Mouse (Mus musculus) brain, adult 2 months (tissue): Measurements from ENCODE around the gene Pank1.

Experiments used
- DNase-seq: peaks from one replicate; pipeline ENCODE4 v3.0.0; 2011; ENCODE audit warnings: low read depth, low spot score

Gene Pank1

DNA sequence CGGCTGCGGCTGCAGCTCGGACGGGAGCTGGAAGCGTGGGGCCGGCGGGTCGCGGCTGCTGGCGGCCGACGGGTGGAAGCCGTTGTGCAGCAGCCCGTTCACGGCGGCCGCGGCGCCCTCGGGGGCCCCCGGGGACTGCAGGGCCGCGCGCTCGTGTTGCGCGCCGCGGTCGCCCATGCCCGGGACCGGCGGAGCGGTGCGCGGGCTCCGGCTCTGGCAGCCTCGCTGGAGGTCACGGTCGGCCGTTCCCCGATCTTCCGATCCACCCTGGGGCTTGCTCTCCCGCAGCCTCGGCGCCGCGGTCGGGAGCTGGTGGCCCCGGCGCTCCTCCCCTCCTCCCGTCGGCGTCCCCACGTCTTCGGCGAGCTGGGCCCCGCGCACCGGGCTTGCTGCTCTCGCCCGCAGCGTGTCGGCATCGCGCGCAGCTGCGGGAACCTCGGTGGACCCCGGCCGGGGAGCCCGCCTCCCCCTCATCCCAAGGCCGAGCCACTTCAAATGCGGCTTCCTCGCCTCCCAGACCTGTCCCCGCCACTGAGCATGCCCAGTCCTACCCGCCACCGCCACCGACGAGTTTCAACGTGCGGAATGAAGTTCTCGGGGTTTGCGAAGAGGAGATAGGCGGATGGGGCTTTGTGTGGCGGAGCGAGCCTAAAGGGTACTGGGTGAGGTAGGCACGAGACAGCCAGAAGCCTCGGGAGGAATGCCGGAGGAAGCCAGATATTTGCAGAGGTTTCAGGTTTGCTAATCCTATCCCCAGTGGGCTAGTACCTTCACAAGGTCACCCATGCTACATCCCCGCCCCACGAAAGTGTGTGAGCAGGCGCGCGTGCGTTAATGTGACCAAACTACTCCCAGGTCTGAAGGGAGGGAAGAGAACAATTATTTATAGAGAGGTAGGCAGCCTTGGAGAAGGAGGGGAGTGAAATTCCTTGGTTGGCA is at the start of gene Pank1:
TSS of gene Pank1 (minus strand) at position 853 of the 939 bp plus-strand sequence.
- DNase-seq: peak; percentile 87

DNA sequence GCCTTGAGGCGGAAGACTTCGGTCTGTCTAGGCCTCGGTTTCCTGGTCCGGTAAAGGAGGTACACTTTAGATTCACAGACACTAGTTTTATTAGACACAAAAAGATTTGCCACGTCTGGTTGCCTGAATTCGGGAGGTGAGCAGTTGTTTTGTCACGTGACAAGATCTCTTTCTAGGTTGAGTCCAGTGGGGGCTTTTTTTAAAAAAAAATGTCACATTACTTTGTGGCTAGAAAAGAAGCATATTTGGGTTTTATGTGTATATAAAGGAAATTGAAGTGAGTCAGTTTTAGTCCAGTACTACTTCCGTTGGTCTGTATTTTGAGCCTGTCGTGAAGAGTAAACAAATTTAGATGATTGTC is 43.3 kb upstream of the Pank1 start:
- no peak for DNase-seq

DNA sequence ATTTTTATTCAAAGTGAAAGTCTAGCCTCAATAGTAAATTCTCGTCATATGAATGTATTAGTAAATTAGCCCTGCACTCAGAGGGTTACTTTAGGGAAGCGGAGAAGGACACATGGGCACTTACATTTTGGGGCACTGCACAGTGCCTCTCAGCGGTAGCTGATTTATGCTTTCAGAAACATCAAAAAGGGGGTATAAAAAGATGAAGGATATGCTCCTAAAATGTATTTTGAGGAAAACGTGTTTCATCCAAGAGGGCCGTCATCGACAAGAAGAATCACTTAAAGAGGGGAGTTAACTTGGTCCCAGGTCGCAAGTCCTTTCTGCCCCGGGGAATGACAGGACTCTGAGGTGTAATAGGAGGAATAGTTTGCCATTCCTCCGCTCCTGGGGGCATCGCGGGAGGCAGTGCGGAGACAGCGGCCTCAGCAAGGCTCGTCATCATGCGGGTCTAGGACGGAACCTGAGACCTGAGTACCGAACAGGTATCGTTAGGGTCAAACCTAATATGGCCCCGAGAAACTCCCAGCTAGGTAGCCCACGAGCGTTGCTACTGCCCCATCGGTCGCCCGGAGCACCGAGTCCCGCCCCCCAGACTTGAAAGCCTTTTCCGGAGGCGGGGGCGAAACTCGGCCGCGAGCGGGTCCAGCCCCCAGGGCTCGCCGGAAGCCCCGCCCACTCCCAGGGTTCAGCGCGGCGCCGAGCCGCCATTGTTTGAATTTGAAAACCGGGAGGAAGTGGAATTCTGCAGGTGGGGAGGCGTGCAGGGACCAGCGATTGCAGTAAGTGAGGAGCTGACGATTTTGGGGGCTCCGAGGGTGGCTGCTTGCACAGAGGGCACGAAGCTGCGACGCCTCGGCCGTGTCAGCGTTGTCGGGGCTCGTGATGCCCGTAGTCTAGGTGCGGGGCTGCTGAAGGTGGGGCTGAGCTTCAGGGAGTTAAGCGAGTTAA is 42.7 kb upstream of the Pank1 start, which contains the start of gene Kif20b:
TSS of gene Kif20b (plus strand) at position 710 of the 951 bp plus-strand sequence.
- peak; percentile 90 for DNase-seq

DNA sequence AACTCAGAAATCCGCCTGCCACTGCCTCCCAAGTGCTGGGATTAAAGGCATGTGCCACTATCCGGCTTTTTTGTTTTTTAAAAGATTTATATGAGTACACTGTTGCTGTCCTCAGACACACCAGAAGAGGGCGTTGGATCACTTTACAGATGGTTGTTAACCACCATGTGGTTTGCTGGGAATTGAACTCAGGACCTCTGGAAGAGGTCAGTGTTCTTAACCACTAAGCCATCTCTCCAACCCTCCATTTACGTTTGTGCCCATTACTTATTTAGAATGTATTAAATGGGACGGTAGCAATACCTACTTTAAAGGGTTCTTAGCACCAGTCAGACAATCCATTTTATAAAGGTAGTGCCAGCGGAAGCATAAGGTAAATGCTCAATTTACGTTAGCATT is 42.0 kb upstream of the Pank1 start:
- DNase-seq: peak; percentile 23

DNA sequence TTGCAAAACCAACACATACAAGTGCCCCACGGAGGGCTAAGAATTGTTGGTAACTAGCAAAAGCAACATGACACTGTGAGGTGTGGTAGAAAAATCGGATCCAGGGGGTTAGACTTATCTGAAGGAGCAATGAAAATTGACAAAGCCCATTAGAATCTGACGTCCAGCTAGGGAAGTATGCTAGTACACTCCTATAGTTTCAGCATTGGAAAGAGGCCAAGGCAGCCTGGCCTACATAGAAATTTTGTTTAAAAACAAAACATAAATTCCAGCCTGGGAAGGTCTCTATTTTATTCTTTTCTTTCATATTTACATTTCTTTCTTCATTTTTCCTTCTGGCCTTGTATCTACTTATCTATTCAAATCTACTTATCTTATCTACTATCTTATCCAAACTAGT is 41.3 kb upstream of the Pank1 start:
- no peak for DNase-seq

DNA sequence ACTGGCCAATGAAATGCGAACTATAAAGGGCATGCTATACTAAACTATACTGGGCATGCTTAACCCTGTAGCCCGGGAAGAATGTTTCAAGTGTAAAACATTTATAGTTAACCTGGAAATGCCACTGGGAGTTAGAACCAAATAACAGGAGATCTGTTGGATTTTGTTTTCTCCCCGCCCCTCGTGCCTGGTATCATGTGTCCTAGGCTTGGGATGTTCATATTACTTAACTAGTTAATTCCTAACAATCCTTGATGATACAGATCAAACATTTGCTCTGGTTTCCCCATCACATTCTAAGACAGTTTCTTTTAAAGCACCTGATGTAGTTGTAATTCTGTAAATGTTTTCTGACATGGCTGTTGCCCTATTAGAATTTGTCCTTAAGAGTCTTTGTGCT is 40.8 kb upstream of the Pank1 start:
- DNase-seq: no peak

DNA sequence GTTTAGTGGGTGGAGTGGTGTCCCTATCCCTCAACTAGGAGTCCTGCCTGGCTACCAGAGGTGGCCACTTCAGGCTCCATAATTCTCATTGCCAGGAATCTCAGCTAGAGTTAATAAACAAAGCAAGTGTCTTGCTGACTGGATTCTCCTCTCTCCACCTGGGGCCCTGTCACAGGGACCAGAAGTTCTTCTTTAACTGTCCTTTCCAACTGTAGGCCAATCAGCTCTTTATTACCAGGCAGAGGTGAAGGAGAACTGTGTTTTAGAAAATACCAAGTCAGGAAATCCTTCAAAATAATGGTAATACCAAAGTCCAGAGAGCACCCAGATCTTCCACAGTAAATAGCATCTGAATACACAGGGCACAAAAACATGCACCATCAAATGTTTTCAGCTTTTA is 33.1 kb upstream of the Pank1 start:
- no peak for DNase-seq

DNA sequence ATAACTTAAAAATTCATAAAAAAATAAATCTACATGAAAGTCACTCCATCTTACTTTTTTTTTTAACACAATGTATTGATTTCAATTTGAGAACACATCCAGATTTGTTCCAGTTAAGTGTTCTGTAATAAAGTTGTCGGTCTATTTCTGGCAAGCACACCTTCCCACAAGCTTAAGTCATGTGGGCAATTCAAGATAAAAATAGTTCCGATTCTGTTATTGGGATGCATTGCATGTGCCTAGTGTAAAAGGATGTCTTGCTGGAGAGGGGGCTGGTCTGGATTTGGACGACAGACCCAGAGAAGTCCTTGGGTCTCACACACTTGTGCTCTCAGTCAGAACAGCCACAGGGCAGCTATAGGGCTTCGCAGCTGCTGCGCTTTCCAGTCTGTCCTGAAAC is 27.5 kb upstream of the Pank1 start:
- peak; percentile 39 for DNase-seq

DNA sequence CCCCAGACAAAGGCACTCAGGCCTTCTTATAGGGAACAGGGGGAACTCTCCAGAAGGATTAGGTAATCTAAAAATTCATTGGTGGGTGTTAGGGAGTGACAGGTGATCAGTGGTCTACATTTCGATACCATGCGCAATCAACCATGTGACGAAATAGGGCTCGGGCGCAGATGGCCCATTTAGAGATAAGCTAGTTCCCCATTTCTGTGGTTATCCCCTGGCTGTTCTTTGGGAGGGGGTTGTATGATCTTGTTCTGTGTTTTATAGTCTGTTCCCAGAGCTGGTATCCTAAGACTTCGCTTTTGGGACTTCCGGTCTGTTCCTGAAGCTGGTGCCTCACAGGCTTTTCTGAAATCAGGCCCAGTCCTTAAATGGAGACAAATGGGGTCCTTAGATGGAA is 26.2 kb upstream of the Pank1 start:
- no peak for DNase-seq

DNA sequence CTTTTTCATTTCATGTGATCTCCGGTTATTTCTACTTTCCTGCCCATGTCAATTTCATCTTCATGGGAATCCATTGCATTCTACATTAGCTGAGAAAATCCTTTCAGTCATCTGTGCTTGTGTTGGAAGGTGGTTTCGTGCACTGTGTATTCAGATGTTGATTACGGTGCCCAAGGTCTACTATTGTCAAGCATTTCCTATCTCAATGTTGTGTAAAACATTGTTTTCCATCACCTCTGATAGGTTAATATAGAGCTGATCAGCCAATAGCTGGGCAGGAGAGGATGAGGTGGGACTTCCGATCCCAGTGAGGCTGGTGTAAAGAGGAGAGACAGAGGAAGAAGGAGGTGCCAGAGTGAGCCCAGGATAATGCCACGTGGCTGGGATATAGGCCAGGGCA is 24.8 kb upstream of the Pank1 start:
- no peak for DNase-seq

DNA sequence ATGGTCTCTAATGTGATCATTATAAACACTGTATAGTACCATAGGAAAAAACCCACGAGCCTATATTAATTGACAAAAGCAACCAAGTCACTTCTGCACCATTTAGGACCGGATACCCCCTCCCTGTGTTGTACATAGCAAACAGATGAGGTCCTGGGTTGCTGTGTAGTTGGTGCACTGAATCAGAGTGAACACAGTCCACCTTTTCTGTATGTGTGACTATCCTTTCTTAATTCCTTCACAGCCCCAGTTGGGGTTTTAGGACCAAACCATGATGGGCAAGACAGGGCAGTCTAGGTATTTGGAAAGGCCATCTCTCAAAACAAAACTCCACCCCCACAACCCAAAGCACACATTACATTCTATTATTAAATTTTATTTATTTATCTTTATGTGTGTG is 22.5 kb upstream of the Pank1 start:
- no peak for DNase-seq

DNA sequence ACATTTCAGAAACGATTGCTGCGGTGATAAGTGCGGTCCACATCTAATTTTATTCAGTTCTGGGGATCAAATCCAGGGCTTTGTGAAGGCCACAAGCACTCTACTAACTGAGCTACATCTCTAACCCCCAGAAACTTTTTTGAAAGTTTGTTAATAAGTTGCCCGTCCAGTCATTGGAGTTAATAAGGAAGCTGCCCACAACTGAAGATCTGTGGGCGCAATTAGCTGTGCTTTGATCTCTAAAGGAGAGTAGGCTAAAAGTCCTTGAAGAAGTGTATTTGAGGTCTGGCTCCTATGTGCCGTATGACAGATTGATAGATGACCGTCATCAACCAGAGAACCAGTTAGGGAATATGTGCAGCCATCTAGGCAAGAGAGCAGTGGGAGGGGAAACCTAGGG is 22.0 kb upstream of the Pank1 start:
- no peak for DNase-seq

DNA sequence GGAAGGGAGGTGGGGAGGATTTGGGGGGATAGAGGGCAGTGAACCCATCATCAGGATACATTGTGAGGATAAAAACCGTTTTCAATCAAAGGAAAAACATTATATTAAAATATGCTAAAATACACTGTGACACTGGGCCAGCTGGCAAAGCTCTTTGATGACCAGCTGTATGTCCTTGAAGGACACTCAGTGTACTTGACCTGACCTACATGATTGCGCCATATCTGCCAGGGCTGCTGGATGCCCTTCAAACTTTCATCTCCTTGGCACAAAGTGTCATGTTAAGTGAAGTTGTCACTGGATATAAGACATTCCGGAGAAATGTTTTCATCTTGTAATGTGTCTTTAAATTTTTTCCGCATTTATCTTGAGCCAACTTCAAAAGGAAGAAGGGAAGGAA is 19.7 kb upstream of the Pank1 start:
- DNase-seq: no peak

DNA sequence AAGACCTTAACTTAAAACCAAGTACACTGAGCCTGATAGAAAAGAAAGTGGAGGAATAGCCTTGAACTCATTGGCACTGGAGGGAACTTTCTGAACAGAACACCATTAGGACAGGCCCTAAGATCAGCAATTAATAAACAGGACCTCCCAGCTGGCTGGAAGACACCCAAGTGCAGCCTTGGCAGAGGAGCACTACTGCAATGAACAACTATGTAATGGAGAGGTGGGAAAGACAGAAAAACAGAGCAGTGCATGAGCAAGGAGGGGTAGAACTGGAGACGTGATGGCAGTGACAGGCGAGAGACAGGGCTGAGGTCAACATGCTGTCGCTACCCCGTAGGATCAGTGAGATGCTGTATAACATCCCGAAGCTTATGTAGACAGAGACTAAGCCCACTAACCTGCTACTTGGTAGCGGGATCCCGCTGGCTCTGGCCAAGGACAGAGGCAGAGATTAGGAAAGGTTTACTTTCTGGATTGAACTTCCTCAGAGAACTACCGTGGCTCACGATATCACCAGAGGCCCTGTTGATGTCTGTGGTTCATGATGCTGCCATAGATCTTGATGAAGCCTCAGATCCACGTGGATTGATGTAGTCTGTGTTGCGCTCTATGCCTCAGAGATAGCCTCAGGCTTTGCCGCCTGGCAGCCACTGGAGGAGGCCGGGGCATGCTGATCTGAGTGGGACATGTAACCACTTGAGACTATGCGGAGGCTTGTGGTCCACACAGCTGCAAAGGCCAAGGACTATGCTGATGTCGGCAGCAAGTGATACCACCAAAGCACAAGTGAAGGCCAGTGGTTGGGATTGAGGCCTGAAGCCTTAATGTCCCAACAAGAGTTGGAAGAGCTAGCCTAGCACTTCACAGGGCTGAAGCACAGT is 18.1 kb upstream of the Pank1 start:
- DNase-seq: no peak

DNA sequence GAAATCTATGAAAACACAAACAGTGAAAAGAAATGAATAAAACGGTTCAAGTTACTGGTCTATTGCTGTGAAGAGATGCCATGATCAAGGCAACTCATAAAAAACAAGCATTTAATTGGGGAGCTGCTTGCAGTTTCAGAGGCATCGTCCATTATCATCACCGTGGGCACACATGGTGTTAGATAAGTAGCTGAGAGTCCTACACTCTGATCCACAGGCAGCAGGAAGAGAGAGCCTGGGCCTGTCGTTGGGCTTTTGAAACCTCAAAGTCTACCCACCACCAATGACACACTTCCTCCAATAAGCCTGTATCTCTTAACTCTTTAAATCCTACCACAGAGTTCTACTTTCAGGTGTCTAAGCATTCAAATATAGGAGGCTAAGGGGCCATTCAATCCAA is 15.8 kb upstream of the Pank1 start:
- DNase-seq: no peak

DNA sequence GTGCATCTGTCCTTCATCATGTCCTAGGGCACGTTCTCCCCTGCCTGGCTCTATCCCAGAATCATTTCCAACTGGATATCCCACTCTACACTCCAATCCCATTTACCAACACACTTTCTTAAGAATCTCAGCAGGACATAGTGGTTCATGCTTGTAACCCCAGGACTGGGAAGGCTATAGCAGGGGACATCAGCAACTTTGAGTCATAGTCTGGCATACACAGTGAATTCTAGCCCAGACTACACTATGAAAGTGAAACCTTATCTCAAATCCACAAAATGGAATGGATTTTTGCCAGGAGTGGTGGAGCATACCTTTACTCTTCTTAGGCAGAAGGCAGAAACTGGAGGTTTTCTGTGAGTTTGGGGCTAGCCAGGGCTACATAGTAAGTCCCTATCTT is 12.3 kb upstream of the Pank1 start:
- no peak for DNase-seq

DNA sequence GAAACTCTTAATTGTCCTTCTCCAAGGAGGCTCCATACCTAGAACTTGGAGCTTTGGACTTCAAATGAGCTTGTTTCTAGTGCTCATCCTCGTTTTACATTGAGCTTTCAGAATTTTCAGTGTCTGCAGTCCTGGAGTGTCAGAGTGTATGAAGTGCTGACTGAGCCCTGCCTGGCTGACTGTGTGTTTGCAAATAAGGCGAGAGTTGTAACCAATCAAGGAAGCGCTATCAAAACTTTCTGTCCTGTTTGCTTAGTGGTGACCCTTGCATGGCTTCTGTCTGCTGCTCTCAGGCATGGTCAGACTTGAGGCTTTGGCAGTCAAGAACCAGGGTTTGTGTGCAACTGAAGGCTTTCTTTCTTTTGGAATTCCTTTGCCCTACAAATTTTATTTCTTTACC is 11.7 kb upstream of the Pank1 start:
- no peak for DNase-seq

DNA sequence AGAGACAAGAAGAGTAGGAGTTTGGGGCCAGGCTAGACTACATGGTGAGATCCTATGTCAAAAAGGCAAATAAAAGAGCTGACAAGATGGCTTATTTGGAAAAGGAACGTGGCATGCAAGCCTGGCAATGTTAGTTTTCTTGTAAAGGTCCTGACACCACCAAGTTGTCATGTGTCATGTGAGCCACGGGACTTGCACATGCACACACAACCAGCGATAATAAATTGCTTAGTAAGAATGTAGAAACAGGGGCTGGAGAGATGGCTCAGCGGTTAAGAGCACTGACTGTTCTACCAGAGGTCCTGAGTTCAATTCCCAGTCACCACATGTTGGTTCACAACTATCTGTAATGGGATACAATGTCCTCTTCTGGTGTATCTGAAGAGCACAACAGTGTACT is 7.1 kb upstream of the Pank1 start:
- no peak for DNase-seq

DNA sequence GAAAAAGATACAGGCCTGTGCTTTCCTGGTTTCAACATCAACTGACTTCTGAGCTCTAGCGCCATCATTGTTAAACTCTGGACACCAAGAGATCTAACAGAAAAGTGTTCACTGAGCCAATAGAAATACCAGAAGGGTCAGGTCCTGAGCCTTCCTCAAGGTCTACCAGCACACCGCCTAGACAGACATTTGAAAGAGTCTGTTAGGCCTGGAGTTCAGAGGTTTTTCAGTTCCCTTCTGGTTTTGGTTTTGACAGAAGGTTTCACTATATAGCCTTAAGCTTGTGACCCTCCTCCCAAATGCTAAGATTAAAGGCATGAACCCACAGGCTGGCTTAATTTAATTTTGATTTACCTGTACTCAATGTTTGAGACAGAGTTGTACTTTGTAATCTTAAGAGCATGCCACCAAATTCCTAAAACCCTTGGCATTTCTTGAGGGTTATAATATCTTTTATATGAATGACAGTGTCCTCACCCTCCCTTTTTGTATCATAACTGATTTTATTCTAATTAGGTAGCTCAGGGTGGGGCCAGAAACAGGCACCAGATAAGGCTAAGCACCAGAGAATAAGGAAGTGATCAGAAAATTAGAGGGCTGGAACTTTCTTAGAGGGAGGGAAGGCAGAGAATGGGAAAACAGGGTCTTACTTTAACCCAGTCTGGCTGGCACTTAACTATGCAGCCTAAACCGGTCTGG is 4.4 kb upstream of the Pank1 start:
- no peak for DNase-seq

DNA sequence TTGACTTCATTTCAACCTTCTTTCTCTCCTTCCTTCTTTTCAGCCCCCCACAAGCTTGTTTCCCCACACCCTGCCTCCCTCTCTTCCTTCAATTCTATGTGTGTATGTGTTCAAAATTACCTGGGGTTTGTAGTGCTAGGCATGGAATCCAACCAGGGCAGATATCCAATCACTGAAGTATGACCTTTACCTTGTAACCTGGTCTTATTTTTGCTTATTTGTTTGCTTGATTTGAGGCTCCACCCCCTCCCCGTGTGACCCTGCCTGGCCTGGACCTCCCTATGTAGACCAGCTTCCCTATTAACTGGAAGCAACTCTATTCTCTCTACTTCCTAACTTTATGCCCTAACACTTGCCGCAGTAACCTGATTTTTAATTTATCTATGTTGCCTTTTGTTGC is 3.2 kb upstream of the Pank1 start:
- DNase-seq: no peak

DNA sequence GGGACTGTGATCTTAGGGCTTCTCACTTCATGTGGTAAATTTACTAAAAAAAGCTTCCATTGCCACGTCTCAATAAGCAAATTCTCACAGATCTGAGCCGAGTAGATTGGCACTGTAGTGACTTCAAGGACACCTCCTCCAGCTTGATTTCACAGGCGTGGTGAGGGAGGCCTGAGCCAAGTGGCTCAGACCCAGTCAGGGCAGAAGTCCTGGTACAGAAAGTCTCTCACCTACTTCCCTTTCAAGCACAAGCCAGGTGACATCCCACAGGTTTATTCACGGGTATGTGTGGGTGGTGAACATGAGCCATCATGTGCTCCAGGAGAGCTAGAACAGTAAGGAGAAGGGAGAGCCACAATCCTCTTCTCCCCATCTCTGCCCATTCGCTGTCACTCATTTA is 1.9 kb upstream of the Pank1 start:
- peak; percentile 69 for DNase-seq
